Mouse (Mus musculus) olfactory bulb, adult 2 months (tissue): ENCODE data around the gene Gm4952.

Source experiments
- CTCF ChIP-seq: fragments of 200-500 bp; IDR thresholded peaks from 2 replicates; pipeline ENCODE4 v1.5.1; 2012; ENCODE audit warnings: low read depth, mild to moderate bottlenecking, low read length, moderate library complexity; ENCODE audit not compliant: insufficient read depth
- POLR2A ChIP-seq: fragments of 200-500 bp; IDR thresholded peaks from 2 replicates; pipeline ENCODE4 v1.6.1; 2012; ENCODE audit warnings: mild to moderate bottlenecking, low read depth, low read length, moderate library complexity; ENCODE audit not compliant: insufficient read depth

DNA sequence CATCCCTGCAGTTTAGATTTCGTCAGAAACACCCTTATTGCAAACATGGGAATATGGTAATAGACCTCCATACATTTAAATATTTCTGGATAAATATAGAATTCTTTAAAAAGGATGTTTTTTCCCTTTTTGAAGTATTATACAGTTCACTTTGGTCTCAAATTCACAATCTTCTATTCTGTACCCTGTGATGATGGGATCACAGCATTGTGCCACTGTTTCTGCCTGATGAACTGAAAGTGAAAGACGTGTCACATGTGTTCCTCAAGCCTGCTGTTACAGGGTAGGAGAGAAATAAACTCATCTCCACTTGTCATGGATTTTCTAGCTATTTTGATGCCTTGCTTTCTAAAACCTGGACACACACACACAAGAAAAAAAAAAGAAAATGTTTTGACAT lies 28.9 kb upstream of the Gm4952 start:
- TF ChIP-seq CTCF (no peak), POLR2A (no peak)
